Mouse (Mus musculus) CH12.LX (cell line): ENCODE data around the gene Eri2. TPM values are rescaled to one million over a fixed set of nuclear protein-coding genes. Genes with fewer than 3 reads are reported as not detected.

Experiments
- DNase-seq: peaks from one replicate; pipeline ENCODE4 v3.0.0-alpha.2; 2013; ENCODE audit errors: extremely low read depth
- H3K27ac ChIP-seq: 2 replicates; pipeline ENCODE4 v1.5.1; 2012; ENCODE audit warnings: low read depth, mild to moderate bottlenecking, control low read depth, moderate library complexity; ENCODE audit not compliant: insufficient read depth
- H3K27me3 ChIP-seq: replicated peaks from 2 replicates; pipeline ENCODE3; 2012; ENCODE audit warnings: inconsistent platforms
- H3K36me3 ChIP-seq, 2 experiments: replicated peaks in 1 of 2; 2 replicates each; pipeline versions ENCODE3 to v1.6.1; 2012; ENCODE audit warnings: inconsistent platforms in 1 of 2, low read length in 1 of 2, mild to moderate bottlenecking in 1 of 2, mixed read lengths in 1 of 2, moderate library complexity in 1 of 2; ENCODE audit not compliant: control insufficient read depth in 1 of 2, insufficient read depth in 1 of 2
- H3K4me1 ChIP-seq, 2 experiments: 2 replicates each; pipeline ENCODE4 v1.6.1; 2012; ENCODE audit warnings: inconsistent platforms in 1 of 2, moderate library complexity in 1 of 2; ENCODE audit not compliant: insufficient read depth in 2 of 2, control insufficient read depth in 1 of 2
- H3K4me2 ChIP-seq: 2 replicates; pipeline ENCODE4 v1.6.1; 2012; ENCODE audit warnings: low read depth, mild to moderate bottlenecking, control low read depth; ENCODE audit not compliant: poor library complexity, insufficient read depth, severe bottlenecking
- H3K4me3 ChIP-seq, 3 experiments: fragments of 150-350 bp in 1 of 3; sonication (generic) in 1 of 3; replicated peaks in 1 of 3; 2 replicates each; pipeline versions ENCODE3 to v1.5.1; 2011 to 2012; ENCODE audit warnings: low read depth in 2 of 3, low read length in 2 of 3, mild to moderate bottlenecking in 2 of 3, moderate library complexity in 2 of 3, control low read depth in 1 of 3, improper control_type of control experiment in 1 of 3, inconsistent platforms in 1 of 3, mixed read lengths in 1 of 3; ENCODE audit not compliant: poor library complexity in 1 of 3
- H3K79me2 ChIP-seq: replicated peaks from 2 replicates; pipeline ENCODE4 v1.6.1; 2012; ENCODE audit warnings: mild to moderate bottlenecking, moderate library complexity; ENCODE audit not compliant: control insufficient read depth, poor library complexity, insufficient read depth, severe bottlenecking; ENCODE audit errors: extremely low read depth
- H3K9ac ChIP-seq: 2 replicates; pipeline ENCODE4 v1.6.1; 2012; ENCODE audit warnings: low read depth, mild to moderate bottlenecking, control low read depth, moderate library complexity; ENCODE audit not compliant: insufficient read depth
- H3K9me3 ChIP-seq: replicated peaks from 2 replicates; pipeline ENCODE3; 2012; ENCODE audit warnings: low read length, inconsistent platforms, mixed read lengths
- CHD1 ChIP-seq: IDR thresholded peaks from 2 replicates; pipeline ENCODE4 v1.6.1; 2012; ENCODE audit warnings: low read depth, low read length, improper control_type of control experiment, inconsistent platforms
- CHD2 ChIP-seq: IDR thresholded peaks from 2 replicates; pipeline ENCODE4 v1.6.1; 2011; ENCODE audit warnings: low read length, improper control_type of control experiment
- CTCF ChIP-seq, 2 experiments: IDR thresholded peaks in 1 of 2; conservative IDR thresholded peaks in 1 of 2; 2 replicates each; pipeline ENCODE4 v1.5.1; 2011 to 2012; ENCODE audit warnings: low read depth in 2 of 2, low read length in 2 of 2, improper control_type of control experiment in 1 of 2, inconsistent platforms in 1 of 2, mild to moderate bottlenecking in 1 of 2, moderate library complexity in 1 of 2
- EP300 ChIP-seq: IDR thresholded peaks from 2 replicates; pipeline ENCODE4 v1.6.1; 2011; ENCODE audit warnings: low read length, improper control_type of control experiment
- GABPA ChIP-seq: IDR thresholded peaks from 2 replicates; pipeline ENCODE4 v1.6.1; 2012; ENCODE audit warnings: low read depth, low read length, improper control_type of control experiment, inconsistent platforms; ENCODE audit not compliant: insufficient replicate concordance
- HCFC1 ChIP-seq: IDR thresholded peaks from 2 replicates; pipeline ENCODE4 v1.6.1; 2012; ENCODE audit warnings: low read depth, mild to moderate bottlenecking, inconsistent platforms, low read length, improper control_type of control experiment
- IRF4 ChIP-seq: IDR thresholded peaks from 2 replicates; pipeline ENCODE4 v1.6.1; 2014; ENCODE audit warnings: low read depth, mild to moderate bottlenecking, inconsistent platforms, low read length, improper control_type of control experiment
- JUN ChIP-seq: IDR thresholded peaks from 2 replicates; pipeline ENCODE4 v1.6.1; 2011; ENCODE audit warnings: low read depth, mild to moderate bottlenecking, low read length, improper control_type of control experiment, moderate library complexity; ENCODE audit not compliant: insufficient read depth
- JUND ChIP-seq: conservative IDR thresholded peaks from 2 replicates; pipeline ENCODE4 v1.6.1; 2011; ENCODE audit warnings: low read depth, low read length, improper control_type of control experiment
- MAFK ChIP-seq: IDR thresholded peaks from 2 replicates; pipeline ENCODE4 v1.6.1; 2011; ENCODE audit warnings: low read length, improper control_type of control experiment; ENCODE audit not compliant: insufficient replicate concordance
- NELFE ChIP-seq: IDR thresholded peaks from 2 replicates; pipeline ENCODE4 v1.6.1; 2011; ENCODE audit warnings: low read depth, low read length, improper control_type of control experiment
- NRF1 ChIP-seq: IDR thresholded peaks from 2 replicates; pipeline ENCODE4 v1.6.1; 2014; ENCODE audit warnings: low read depth, mild to moderate bottlenecking, inconsistent platforms, low read length, improper control_type of control experiment, moderate library complexity
- RAD21 ChIP-seq: IDR thresholded peaks from 2 replicates; pipeline ENCODE4 v1.6.1; 2011; ENCODE audit warnings: low read depth, mild to moderate bottlenecking, low read length, improper control_type of control experiment, moderate library complexity
- RCOR1 ChIP-seq: conservative IDR thresholded peaks from 2 replicates; pipeline ENCODE4 v1.6.1; 2012; ENCODE audit warnings: low read depth, mild to moderate bottlenecking, inconsistent platforms, low read length, improper control_type of control experiment
- SMC3 ChIP-seq: IDR thresholded peaks from 2 replicates; pipeline ENCODE4 v1.6.1; 2011; ENCODE audit warnings: low read depth, low read length, improper control_type of control experiment
- TBP ChIP-seq: conservative IDR thresholded peaks from 2 replicates; pipeline ENCODE4 v1.6.1; 2011; ENCODE audit warnings: low read depth, low read length, improper control_type of control experiment
- dilution Hi-C: fragments of 300-500 bp; cut with MboI; formaldehyde crosslinking; loops from 2 replicates; pipeline ENCODE4 v1.14.3; 2020; ENCODE audit warnings: low sequenced_read_pairs; ENCODE audit not compliant: extremely low pct_unique_long_range_greater_than_20kb, extremely low pct_ligation_motif_present
- in situ Hi-C: fragments of 300-500 bp; cut with MboI; formaldehyde crosslinking; loops from 3 replicates; pipeline ENCODE4 v1.14.3; 2019; ENCODE audit warnings: low sequenced_read_pairs, low pct_ligation_motif_present, low pct_unique_long_range_greater_than_20kb, mixed read lengths
- polyA plus RNA-seq: library from polyadenylated mRNA; unstranded; fragments of >175 nt; gene quantifications from 2 replicates; pipeline ENCODE4 v1.2.1, GENCODE M21; 2012; ENCODE audit warnings: low read depth; ENCODE audit not compliant: insufficient read length
- total RNA-seq, 2 experiments: library from RNA; depleted of rRNA; stranded (reverse); fragments of 300-350 nt in 1 of 2; fragments of >200 nt in 1 of 2; gene quantifications; 2 replicates each; pipeline ENCODE4 v1.2.3; 2012 to 2014

The Eri2 gene
- total and polyA plus RNA-seq, 3 experiments = 9.8 to 14.4 (median 13.6) TPM

- Histone ChIP-seq H3K9me3 (peaks cover 2% of the 10 kb centered on the region), H3K4me1 (no peaks in the 10 kb centered on the region), H3K79me2 (no peaks in the 10 kb centered on the region), H3K27ac (no peak overlapping the region), H3K36me3 (peaks cover 3 to 28% of the 10 kb centered on the region in 2 experiments), H3K27me3 (no peaks in the 10 kb centered on the region), H3K9ac (no peak overlapping the region), H3K4me3 (no peak overlapping the region), H3K4me2 (no peak overlapping the region)
- TF ChIP-seq NELFE = no peak
- TF ChIP-seq IRF4 = no peak
- TF ChIP-seq MAFK = no peak
- no peak for TF ChIP-seq CHD2
- no peak for TF ChIP-seq RCOR1
- TF ChIP-seq JUN = no peak
- dilution Hi-C loops (no loop called here), in situ Hi-C loops (no loop called here)
- DNase-seq = no peak
Observed at GRCm38 (mm10) chr7:119800991-119801390, 7.1 kb upstream of the Eri2 start.

- Histone ChIP-seq H3K4me1 (no peaks in the 10 kb centered on the region), H3K27me3 (no peaks in the 10 kb centered on the region), H3K27ac (no peak overlapping the region), H3K36me3 (peaks cover 1 to 26% of the 10 kb centered on the region in 2 experiments), H3K79me2 (no peaks in the 10 kb centered on the region)
- dilution Hi-C loops = no loop called here
- TF ChIP-seq GABPA (no peak), EP300 (no peak), TBP (no peak), CTCF (conservative IDR thresholded peaks at IDR 0.05 in 1 of 2, IDR thresholded peaks at IDR 0.05 in 1 of 2; ENCODE audit: low read depth in 2 of 2, low read length in 2 of 2) (peak in 1 of 2 experiments; percentile 45; a peak in 2 of 4 replicates), IRF4 (no peak), JUND (no peak), HCFC1 (no peak), RCOR1 (no peak), NRF1 (no peak), SMC3 (peak; percentile 22; the same call in 1 of the 2 replicates), RAD21 (peak; percentile 18)
- TF ChIP-seq, all 38 proteins: peak for 3
- peaks cover 2% of the 10 kb centered on the region for H3K9me3 ChIP-seq
- DNase-seq = no peak
- in situ Hi-C loops = no loop called here
- no peak overlapping the region for H3K4me2 ChIP-seq
- no peak overlapping the region for H3K9ac ChIP-seq
- H3K4me3 ChIP-seq = no peak overlapping the region
Observed at GRCm38 (mm10) chr7:119800488-119800887, 6.6 kb upstream of the Eri2 start.

- no peak for DNase-seq
- peaks cover 2 to 15% of the 10 kb centered on the region in 2 experiments for H3K36me3 ChIP-seq
- H3K4me1 ChIP-seq = peaks cover 3 to 15% of the 10 kb centered on the region in 2 experiments; a peak in 3 of 4 replicates
- H3K4me2 ChIP-seq = peak overlapping the region; percentile 95
- peaks cover 2% of the 10 kb centered on the region for H3K9me3 ChIP-seq
- in situ Hi-C loops = no loop called here
- peak overlapping the region; percentile 86 for H3K9ac ChIP-seq
- H3K4me3 ChIP-seq = peak overlapping the region; percentile 15 to 77 (median 65)
- H3K27ac ChIP-seq = no peak overlapping the region
- no peaks in the 10 kb centered on the region for H3K27me3 ChIP-seq
- TF ChIP-seq TBP = no peak
- no peak for TF ChIP-seq CHD1
- TF ChIP-seq NELFE = no peak
- dilution Hi-C loops = no loop called here
- 0 out of 2 replicates have a peak, but pooled peaks cover 4% of the 10 kb centered on the region for H3K79me2 ChIP-seq
Observed at GRCm38 (mm10) chr7:119795311-119795710, 1.5 kb upstream of the Eri2 start.
